Mouse (Mus musculus) c-Kit-positive CD71-positive TER-119-negative erythroid progenitor cells, embryonic 14.5 days (primary cell): ENCODE measurements around the gene Slc11a2.
A peak's percentile ranks its signal among the peaks of the same experiment; 100 is the strongest.
"Not testable (repeated sequence)": the region's sequence is repeated elsewhere in the genome, so short reads cannot be mapped to it uniquely, and the experiment has no call there.

ENCODE experiments used
- DNase-seq: peaks from one replicate; pipeline ENCODE4 v3.0.0-alpha.2; 2013; ENCODE audit warnings: low read depth

Slc11a2 gene

DNA sequence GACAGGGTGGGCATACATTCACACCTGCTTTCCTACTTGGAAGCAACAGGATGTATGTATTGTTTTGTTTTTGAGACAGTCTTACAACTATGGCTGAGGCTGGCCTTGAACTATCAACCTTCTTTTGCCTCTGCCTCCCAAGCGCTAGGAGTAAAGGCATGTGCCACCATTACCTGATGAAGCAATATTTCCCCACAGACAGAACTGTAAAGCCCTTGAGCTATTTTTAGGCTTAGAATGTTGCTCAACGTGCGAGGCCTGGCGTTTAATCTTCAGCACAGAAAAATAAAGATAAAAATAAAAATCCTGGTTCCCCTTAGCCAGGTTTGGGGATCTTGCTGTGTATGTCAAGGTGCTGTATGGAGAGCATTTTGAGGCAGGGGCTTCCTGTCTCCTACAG lies 11.2 kb upstream of the Slc11a2 start:
- no peak for DNase-seq

DNA sequence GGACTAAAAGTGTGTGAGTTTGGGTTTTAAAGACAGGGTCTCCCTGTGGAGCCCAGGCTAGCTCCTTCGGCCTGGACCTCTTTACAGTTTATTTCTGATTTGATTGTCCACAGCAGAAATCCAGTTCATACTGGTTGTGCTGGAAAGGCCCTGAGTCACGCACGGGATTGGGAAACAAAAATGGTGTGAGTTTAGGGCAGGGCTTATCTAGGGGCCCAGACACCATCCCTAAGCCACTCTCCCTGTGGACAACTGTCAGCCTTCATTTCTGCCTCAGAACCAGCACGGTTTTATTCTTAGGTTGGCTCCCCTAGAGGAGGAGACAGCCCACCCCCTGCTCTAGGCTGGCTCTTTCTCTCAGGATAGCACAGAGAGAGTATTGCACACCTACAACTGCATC lies 8.4 kb upstream of the Slc11a2 start:
- peak; percentile 39 for DNase-seq

DNA sequence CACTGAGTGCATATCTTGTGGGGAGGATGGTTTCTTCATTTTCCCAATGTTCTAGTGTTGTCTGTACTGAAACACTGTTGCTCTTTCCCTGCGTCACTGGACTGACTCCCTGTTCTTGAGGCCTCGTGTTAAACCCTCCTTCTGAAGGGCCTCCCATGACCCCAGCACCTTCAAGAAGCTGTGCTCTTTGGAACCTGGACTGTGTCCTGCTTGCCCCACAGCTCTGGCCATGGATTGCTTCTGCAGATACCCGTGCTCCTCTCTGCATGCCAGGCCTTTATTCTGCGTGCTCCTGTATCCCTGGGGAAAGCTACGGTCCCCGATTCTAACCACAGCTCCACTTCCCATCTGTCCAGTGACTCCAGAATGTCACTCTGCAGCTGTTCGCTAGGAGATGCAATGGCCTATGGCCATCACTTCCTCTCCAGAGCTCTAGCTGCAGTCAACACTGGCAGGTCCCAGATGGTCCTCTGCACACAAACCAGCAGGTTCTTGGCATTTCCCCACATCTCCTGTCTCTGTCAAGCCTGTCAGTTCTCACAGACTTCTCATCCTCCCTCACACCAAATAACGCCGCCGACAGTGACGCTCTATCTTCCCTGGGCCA lies 5.2 kb upstream of the Slc11a2 start:
- DNase-seq = no peak

DNA sequence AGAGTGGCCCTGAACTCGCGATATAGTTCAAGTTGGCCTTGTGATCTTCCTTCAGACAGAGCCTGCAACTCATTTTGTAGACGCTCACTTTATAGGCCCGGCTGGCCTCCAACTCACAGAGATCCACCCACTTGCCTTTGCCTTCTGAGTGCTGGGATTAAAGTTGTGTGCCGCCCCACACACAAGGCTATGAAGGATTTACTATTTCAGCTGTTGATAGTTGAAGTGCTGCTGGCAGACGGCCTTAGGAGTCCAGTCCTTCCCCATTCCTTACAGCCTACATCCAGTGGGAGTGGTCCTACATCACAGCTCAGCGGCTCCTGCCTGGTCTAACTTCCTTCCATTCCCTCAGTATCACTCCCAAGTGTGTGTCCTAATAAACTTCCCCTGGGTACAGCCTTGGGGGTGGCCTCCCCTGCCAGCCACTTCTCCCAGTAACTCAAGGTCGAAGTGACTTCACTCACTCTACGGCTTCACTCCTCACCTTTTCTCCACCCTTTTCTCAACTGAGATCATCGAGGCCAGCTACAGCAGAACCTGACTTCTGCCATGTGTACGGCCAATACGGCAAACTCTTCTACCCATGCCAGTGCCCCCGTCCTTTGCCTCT lies 3.5 kb upstream of the Slc11a2 start:
- no peak for DNase-seq

DNA sequence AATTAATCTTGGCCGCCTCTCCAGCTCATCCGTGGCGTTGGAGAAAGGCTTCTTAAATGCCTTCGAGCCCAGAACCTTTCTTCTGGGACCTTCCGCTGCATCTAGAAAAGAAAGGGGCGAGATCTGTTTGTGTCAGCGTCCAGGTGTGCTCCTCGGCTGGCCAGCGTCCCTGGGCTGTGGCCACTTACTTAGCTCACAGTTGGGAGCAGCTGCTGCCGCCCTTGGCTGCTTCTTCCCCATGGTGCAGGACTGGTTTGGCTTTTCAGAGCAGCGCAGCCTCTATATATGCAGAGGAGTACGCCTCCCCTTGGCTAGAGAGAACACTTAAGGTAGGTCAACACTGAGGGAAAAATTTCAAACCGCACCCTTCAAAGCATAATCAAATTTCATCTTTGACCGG lies 956 bp downstream of the Slc11a2 start:
- no peak for DNase-seq

DNA sequence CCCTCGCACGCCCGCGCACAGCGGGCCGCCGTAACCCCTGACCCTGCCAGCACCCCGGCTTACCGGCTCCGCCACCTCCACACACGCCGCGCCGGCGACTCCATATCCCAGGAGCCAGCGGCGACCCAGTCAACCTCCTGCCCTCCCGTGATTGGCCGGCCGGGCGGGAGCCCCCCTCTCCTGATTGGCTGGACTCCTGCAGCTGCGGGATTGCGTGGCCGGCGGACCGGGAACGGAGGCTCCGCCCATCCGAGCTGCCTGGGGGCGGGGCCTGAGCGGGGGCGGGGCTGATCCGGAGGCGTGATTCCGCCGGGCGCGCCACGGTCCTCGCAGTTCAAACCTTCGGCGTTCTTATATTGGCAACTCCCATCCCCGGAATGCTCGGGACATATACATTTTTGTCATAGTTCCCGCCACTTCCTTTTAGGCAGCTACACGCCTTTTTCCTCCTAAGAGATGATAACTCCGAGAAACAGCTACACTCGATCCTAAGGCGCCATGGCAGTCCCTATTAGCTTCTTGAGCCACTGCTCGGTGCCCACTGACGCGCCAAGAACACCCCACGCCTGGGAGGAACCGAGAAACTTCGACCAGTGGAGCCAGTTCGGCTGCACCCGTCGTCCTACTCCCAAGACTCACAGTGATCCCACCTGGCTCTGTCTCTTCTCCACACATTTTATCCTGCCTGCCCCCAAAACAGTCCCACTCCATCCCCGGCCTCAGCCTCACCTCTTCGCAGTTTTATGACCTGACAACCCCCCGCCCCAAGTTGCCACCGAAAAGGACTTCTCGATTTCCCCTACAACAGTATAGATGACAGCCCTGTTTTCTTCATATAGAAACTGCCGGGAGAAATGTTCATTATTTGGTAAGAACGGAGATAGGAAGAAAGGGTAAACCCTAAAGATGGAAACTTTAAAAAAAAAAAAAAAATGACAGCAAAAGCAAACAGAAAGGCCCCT lies 1.7 kb downstream of the Slc11a2 start:
- peak; percentile 87 for DNase-seq

DNA sequence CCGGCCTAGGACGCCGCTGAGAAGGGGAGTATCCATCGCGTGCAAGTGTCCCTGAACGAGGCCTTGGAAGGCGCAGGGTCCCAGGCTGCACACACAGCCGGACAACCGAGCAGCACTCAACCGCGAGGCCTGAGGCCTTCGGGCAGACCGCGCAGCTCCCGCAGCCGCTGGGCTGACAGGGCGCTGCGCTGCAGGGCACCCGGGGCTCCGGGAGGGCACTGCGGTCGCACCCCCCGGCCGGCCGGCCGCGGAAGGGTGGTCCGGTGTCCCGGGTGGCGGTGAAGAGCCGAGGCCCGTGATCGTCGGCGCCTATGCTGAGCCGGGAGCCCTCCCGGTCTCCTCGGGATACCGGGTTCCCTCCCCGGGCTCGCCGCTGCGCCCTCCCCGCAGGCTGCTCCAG lies 2.4 kb downstream of the Slc11a2 start:
- DNase-seq = no peak

DNA sequence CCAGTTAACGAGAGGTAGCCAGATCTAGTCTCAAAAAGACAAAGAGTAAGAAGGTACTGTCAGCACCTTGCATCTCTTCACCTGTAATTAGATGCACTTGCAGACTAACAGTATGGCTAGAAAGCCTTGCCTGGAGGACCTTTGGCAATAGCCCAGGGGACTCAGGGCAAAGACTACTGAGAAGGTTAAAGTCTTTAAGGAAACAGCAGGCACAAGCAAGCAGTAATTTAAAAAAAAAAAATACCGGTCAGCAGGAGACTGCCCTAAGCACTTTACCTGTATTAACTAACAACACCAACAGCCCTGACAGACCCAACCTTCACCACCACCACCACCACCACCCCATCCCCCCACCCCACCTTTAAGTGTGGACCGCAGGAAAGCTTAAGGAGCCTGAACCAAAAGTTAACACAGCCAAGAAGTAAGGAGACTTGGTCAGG lies 3.1 kb downstream of the Slc11a2 start, which contains the start of gene Gm5475:
Gm5475 (plus strand) TSS at position 390 of the 440 bp plus-strand sequence.
- DNase-seq = not testable (repeated sequence)

DNA sequence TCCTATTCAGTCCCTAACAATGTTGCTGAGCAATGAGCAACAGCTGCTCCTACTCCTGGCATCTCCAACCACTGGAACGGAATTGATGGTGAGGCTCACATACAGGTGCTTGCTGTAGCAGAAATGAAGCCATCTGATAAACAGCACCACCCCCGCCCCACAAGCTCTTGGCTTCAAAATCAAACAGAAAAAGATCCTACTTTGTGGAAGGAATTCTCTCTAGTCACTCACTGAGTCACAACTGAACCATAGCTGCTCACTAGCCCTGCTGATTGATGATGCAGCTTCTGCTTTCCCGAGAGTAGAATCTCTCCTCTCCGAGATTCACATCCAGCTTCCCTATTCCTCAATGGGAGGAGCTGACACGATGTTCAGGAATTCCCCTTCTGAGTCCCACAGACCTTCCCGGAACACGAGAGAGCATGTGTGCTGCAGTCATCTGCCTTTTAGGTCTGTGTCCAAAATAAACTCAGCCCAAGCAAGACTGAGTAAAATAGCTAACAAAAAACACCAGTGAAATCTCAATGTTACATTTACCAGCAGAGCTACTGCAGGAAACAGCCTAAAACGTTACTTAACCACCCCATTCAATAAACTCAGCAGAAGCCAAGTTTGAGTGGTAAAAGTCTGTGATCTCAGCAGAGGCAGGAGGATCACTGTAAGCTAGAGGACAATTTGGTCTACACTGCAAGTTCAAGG lies 3.7 kb downstream of the Slc11a2 start:
- no peak for DNase-seq

DNA sequence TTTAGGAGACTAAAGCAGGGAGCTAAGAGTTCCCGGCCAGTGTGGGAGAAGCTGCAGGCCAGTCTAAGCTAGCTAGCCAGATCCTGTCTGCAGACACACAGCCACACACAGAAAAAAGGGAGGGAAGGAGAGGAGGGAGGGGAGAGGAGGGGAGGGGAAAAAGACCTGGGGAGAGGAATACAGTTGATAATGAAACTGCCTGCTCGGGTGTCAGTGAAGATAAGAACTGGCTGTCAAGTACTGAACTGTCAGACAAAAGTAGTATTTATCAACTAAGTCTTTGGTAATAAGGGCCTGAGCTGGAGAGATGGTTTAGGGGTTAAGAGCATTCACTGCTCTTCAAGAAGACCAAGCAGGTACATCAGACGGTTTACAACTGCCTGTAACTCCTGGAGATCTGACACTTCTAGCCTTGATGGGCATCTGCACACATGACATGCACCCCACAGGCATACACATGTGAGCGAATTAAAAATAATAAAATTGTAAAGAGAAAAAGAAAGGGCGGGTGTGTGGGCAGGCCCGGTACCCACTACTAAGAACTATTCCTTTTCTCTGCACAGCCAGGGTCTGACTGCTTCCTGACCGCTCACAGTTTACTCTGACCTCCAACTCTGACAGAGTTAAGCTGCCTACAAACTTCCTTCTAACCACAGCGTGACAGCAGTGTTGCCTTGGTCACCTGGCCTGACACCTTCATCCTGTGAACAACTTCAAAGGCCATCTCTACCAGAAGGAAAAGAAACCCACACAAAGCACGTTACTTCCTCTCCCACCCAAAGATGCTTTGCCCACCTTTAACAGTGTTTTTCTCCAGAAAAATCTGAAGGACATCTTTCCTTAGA lies 4.7 kb downstream of the Slc11a2 start:
- peak; percentile 75 for DNase-seq

DNA sequence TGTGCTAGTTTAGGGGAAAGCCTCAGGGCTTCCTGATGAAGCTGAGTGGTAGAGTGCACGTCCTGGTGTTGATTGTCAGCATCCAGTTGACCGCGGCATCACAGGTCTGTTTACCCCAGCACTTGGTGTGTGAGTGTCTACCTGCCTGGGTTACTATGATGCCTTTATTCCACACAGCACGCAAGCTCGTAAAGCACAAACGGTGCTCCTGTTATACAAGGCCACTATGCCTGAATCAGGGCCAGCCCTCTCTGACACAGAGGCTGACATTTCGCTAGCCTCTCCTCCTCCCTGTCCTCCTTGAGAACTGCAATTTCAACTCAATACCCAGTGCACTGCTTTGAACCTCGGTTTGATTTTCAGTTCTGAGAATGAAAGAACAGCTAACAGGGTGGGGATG lies 5.6 kb downstream of the Slc11a2 start:
- DNase-seq = no peak

DNA sequence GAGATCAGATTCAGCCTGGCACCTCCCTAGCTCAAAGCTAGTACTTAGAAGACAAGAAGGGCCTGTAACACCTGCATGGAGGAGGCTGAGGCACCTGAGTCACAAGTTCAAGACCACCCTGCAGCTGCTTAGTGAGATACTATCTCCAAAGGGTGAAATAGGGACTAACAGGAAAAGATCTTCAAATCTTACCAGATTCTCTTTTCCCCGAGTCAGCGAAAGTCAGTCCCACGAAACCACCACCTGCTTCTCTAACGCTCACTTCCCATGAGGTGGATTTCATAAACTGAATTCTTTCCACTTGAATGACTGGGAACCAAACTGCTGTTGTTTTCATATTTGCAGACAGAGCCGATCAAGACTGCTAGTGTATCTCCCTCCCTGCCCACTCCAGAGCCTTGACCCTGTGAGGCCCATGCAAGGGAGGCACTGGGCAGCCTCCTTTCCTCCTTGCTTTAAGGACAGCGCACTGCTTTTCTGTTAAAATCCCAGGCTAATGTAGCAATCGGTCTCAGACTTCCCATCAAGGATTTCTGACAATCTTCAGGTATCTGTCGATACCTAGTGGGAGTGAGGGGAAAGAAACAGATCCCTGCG lies 6.9 kb downstream of the Slc11a2 start:
- no peak for DNase-seq

DNA sequence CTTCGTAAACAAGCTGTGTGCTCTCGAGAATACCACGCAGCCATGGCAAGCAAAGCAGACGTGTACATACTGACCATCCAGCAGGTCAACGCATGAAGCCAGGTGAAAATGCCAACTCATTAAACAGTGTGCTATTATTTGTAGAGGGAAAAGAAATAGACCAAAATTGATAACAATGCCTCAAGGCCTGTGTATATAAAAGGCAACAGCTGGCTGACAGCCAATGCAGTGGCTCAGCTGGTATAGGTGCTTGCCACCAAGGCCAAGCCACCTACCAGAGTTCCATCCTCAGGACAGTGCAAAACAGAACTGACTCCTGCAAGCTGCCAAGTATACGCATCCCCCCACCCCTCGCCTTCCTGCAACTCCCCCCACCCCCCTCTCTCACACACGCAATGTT lies 9.2 kb downstream of the Slc11a2 start:
- no peak for DNase-seq

DNA sequence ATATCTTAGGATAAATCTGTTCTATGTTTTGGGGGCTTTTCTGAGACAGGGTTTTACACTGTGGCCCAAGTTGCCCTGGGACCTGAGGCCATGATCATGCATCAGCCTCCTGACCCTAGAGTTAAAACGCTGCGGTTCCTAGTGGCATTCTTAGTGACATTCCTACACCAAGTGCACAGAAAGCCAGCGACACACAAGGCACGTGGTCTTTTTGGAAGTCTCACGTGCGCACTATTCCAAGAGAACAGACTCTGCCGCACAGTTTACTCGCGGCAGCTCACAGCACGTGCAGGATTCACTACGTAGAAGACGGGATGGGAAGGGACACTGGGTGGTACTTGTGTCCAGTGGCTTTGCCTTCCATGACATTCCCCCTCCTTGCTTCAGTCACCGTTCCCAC lies 9.9 kb downstream of the Slc11a2 start:
- no peak for DNase-seq

DNA sequence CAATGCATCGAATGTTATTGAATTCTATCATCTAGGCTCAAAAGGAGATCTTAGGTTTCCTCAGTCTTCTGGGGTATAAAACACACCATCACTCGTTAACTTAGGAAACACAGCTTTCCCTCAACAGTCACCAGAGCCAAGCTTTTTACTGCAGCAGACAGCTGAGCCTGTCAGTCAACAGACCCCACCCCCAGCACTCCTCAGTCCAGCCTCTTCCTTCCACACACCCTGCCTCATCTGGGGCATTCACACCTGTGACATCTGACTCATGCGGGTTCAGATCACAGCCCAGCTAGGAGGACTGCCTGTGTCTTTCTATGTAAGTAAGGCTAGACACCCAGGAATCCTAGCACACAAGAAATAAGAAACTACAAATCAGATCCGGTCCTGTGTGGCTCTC lies 10.9 kb downstream of the Slc11a2 start:
- no peak for DNase-seq

DNA sequence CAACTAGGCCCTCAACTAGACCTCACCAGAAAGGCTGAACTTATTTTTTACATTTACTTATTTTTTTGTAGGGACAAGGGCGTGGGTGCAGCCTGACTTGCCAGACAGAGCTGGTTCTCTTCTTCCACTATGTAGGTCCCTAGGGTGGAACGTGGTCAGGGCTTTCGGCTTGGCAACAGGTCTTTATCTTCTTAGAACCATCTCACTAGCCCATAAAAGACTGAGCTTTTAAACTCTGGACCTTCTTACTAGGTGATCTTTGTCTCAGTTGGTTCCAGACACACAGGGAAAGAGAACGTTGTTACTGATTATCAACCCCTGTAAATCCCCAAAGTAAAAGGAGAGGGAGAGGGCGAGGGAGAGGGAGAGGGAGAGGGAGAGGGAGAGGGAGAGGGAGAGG lies 11.6 kb downstream of the Slc11a2 start:
- DNase-seq = no peak

DNA sequence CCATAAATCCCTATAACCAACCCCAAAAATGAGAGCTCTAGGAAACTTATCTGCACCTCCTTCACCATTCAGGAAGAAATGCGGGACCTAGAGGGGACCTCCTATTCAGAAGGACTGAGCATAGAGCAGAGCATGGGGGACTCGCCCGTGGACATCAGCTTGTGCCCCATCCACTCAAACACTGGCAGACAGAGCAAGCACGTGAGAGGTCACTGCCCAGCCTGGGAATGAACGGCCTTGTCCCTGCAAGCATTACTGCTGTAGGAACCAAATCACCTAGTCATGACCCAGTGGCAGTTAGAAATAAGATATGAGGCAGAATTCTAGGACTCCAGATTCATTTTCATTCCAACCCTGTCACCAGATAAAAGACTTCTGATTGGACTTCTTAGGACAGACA lies 13.1 kb downstream of the Slc11a2 start:
- DNase-seq = no peak

DNA sequence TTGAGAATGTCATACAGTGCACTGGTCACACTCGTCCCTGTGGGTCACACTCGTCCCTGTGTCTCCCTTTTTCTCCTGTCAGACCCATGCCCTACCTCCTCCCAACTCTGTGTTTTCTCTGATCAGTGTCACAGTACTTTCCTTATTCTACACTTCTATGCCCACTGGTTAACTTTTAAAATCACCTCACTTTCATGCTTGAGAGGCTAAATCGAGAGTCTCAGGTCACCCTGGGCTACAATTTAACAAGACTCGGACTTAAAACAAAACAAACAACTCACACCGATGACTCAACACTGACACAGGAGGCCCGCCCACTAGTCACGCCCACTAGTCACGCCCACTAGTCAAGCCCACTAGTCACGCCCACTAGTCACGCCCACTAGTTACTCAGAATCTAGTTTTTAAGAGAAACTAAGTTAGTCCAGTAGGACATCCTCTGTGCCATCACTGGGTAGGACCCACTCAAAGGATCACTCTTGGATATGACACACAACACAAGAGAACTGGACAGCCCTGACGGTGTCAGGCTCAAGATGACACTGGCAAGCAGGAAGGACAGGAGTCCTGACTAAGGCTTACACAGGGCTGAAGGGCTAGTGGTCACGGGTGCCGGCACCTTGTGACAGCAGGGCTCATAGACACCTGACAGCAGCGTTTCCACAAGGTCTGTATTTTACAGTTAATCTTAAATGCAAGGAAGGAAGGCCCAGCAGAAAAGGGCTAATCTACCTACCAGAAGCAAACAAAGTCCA lies 13.8 kb downstream of the Slc11a2 start:
- DNase-seq = peak; percentile 85

DNA sequence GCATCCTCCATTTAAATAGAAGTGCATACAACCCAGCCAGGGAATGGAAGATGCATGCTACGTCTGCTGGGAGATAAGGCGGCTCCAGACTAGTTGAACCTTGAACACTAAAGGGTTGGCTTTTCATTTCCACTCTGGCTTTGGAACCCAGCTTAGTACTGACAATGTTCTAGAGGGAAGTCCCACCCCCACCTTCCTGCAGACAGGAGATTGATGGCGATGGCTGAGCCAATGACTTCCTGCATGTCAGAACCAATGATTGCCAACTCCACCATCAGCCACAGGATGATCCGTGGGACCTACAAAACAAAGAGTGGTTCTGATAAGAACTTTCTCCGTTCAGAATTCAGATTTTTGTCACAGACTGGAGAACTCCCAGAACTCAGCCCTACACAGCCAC lies 18.8 kb downstream of the Slc11a2 start:
- DNase-seq = no peak

DNA sequence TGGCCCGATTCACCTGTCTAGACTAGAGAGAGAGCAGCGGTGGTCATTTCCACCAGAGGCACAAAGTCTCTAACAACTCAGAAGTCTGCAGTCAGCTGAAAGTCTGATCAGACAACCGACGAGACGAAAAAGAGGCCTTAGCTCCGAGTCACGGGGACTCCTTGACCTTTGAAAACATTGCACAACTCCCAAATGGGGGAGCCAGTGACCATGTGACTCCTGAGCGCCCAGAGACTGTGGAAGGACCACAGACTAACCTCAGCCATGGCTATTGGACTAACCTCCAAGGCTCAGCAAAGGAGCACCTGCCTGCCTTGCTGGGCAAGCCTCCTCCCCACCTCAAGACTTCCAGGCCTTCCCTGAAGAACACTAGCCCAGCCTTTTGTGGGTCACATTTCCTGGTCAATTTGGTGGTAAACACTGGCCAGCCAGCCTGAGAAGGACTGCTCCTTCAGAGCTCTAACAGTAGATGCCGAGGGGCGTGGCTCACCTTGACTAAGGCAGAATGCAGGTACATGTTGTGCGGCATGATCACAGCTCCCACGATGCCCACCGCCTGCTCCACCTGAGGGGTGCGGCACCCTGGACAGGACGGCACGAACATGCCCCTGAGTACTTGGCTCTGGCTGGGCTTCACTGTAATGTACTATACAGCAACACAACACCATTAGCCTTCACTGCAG lies 21.4 kb downstream of the Slc11a2 start:
- DNase-seq = no peak
